Mouse (Mus musculus) hindbrain, embryonic 10.5 days (tissue): ENCODE data around the gene Gins2. TPM values are rescaled to one million over a fixed set of nuclear protein-coding genes. Genes with fewer than 3 reads are reported as not detected.

Experiments used
- DNase-seq: peaks from one replicate; pipeline ENCODE4 v3.0.0-alpha.2; 2017; ENCODE audit warnings: low spot score
- H3K27ac ChIP-seq: fragments of 300-500 bp; sonication (generic); 2 replicates; pipeline ENCODE4 v1.5.1; 2016; ENCODE audit warnings: mild to moderate bottlenecking, moderate library complexity
- H3K27me3 ChIP-seq: fragments of 300-500 bp; sonication (generic); 2 replicates; pipeline ENCODE4 v1.6.1; 2016; ENCODE audit warnings: mild to moderate bottlenecking; ENCODE audit not compliant: poor library complexity, insufficient read depth, severe bottlenecking
- H3K36me3 ChIP-seq: fragments of 300-500 bp; sonication (generic); 2 replicates; pipeline ENCODE4 v1.6.1; 2016; ENCODE audit warnings: mild to moderate bottlenecking, moderate library complexity
- H3K4me1 ChIP-seq: fragments of 300-500 bp; sonication (generic); replicated peaks from 2 replicates; pipeline ENCODE4 v1.6.1; 2016; ENCODE audit warnings: mild to moderate bottlenecking
- H3K4me3 ChIP-seq: fragments of 300-500 bp; sonication (generic); 2 replicates; pipeline ENCODE4 v1.5.1; 2016; ENCODE audit warnings: mild to moderate bottlenecking, moderate library complexity
- H3K9me3 ChIP-seq: fragments of 300-500 bp; sonication (generic); 2 replicates; pipeline ENCODE4 v1.6.1; 2016; ENCODE audit warnings: mild to moderate bottlenecking, moderate library complexity
- WGBS: fragments of 180-500 bp; shearing (Covaris S2); methylation state at CpG from one replicate; pipeline ENCODE4 v1.1.7; 2016; 5-methylcytosine and 5-hydroxymethylcytosine counted together
- polyA plus RNA-seq: library from polyadenylated mRNA; unstranded; fragments of >200 nt; fragmentation: Nextera tagmentation; extraction: Ambion mirVana; gene quantifications from 2 replicates; pipeline ENCODE4 v1.2.1, GENCODE M21; 2016

Gene Gins2
- polyA plus RNA-seq, 1 experiment from 2014 or later: 138 TPM

GRCm38 (mm10) chr8:120549321-120549921 lies 39.7 kb downstream of the Gins2 start:
- Histone ChIP-seq H3K27ac (peak overlapping the region; percentile 88), H3K27me3 (peaks cover 13% of the 10 kb centered on the region; the same call in 1 of the 2 replicates), H3K36me3 (peaks cover 15% of the 10 kb centered on the region), H3K9me3 (no peaks in the 10 kb centered on the region), H3K4me1 (peaks cover 100% of the 10 kb centered on the region), H3K4me3 (peak overlapping the region; percentile 45)
- 9% methylated on average over 25 of the region's 25 CpGs for WGBS
- peak; percentile 82 for DNase-seq

GRCm38 (mm10) chr8:120548313-120548761 lies 40.8 kb downstream of the Gins2 start:
- H3K27me3 ChIP-seq: peaks cover 13% of the 10 kb centered on the region; the same call in 1 of the 2 replicates
- H3K27ac ChIP-seq: peak overlapping the region; percentile 88
- H3K4me1 ChIP-seq: peaks cover 100% of the 10 kb centered on the region
- 54% methylated on average over 16 of the region's 16 CpGs for WGBS
- H3K9me3 ChIP-seq: no peaks in the 10 kb centered on the region
- peak overlapping the region; percentile 16 for H3K4me3 ChIP-seq
- H3K36me3 ChIP-seq: peaks cover 4% of the 10 kb centered on the region
- DNase-seq: no peak

GRCm38 (mm10) chr8:120547562-120547961 lies 41.5 kb downstream of the Gins2 start:
- H3K36me3 ChIP-seq: no peaks in the 10 kb centered on the region
- peaks cover 13% of the 10 kb centered on the region; the same call in 1 of the 2 replicates for H3K27me3 ChIP-seq
- no peak overlapping the region for H3K4me3 ChIP-seq
- H3K27ac ChIP-seq: peak overlapping the region; percentile 88
- peaks cover 100% of the 10 kb centered on the region for H3K4me1 ChIP-seq
- 60% methylated on average over 9 of the region's 9 CpGs for WGBS
- no peak for DNase-seq
- no peaks in the 10 kb centered on the region for H3K9me3 ChIP-seq

GRCm38 (mm10) chr8:120544155-120544554 lies 44.9 kb downstream of the Gins2 start:
- no peak for DNase-seq
- Histone ChIP-seq H3K27ac (0 out of 2 replicates have a peak overlapping the region, but pooled peaks have one; percentile 66), H3K4me3 (no peak overlapping the region), H3K27me3 (peaks cover 32% of the 10 kb centered on the region), H3K9me3 (no peaks in the 10 kb centered on the region), H3K4me1 (peaks cover 99% of the 10 kb centered on the region), H3K36me3 (no peaks in the 10 kb centered on the region)
- 87% methylated on average over 5 of the region's 5 CpGs for WGBS

GRCm38 (mm10) chr8:120543416-120544055 lies 45.6 kb downstream of the Gins2 start:
- Histone ChIP-seq H3K36me3 (no peaks in the 10 kb centered on the region), H3K4me1 (peaks cover 99% of the 10 kb centered on the region), H3K27ac (peak overlapping the region; percentile 66), H3K4me3 (no peak overlapping the region), H3K9me3 (no peaks in the 10 kb centered on the region), H3K27me3 (peaks cover 32% of the 10 kb centered on the region)
- no peak for DNase-seq
- whole genome bisulfite sequencing: 71% methylated on average over 8 of the region's 8 CpGs

- Histone ChIP-seq H3K4me3 (no peak overlapping the region), H3K4me1 (peaks cover 99% of the 10 kb centered on the region), H3K27me3 (peaks cover 27% of the 10 kb centered on the region), H3K9me3 (no peaks in the 10 kb centered on the region), H3K36me3 (no peaks in the 10 kb centered on the region), H3K27ac (peak overlapping the region; percentile 66)
- no peak for DNase-seq
- 40% methylated on average over 13 of the region's 13 CpGs for WGBS
Measured at GRCm38 (mm10) chr8:120542995-120543394, 46.1 kb downstream of the Gins2 start.

- WGBS: 28% methylated on average over 23 of the region's 23 CpGs
- Histone ChIP-seq H3K27me3 (peaks cover 54% of the 10 kb centered on the region), H3K36me3 (no peaks in the 10 kb centered on the region), H3K4me3 (peak overlapping the region; percentile 81), H3K27ac (peak overlapping the region; percentile 98), H3K4me1 (peaks cover 99% of the 10 kb centered on the region), H3K9me3 (no peaks in the 10 kb centered on the region)
- DNase-seq: no peak
Measured at GRCm38 (mm10) chr8:120539775-120540625, 49.1 kb downstream of the Gins2 start.

GRCm38 (mm10) chr8:120539381-120539774 lies 49.7 kb downstream of the Gins2 start:
- H3K4me3 ChIP-seq: peak overlapping the region; percentile 81
- 30% methylated on average over 6 of the region's 6 CpGs for WGBS
- DNase-seq: no peak

GRCm38 (mm10) chr8:120538397-120539240 lies 50.5 kb downstream of the Gins2 start:
- DNase-seq: peak; percentile 88
- Histone ChIP-seq H3K4me3 (peak overlapping the region; percentile 81), H3K27me3 (peaks cover 66% of the 10 kb centered on the region), H3K36me3 (no peaks in the 10 kb centered on the region), H3K27ac (peak overlapping the region; percentile 98), H3K4me1 (peaks cover 99% of the 10 kb centered on the region), H3K9me3 (no peaks in the 10 kb centered on the region)
- under 1% methylated on average over 36 of the region's 37 CpGs for WGBS

More at GRCm38 (mm10) chr8:120539381-120539774, 49.7 kb downstream of the Gins2 start:
- H3K9me3 ChIP-seq: no peaks in the 10 kb centered on the region
- H3K27me3 ChIP-seq: peaks cover 59% of the 10 kb centered on the region
- H3K4me1 ChIP-seq: peaks cover 99% of the 10 kb centered on the region
- no peaks in the 10 kb centered on the region for H3K36me3 ChIP-seq
- peak overlapping the region; percentile 98 for H3K27ac ChIP-seq

GRCm38 (mm10) chr8:120537818-120538396 lies 51.2 kb downstream of the Gins2 start:
- peak overlapping the region; percentile 98 for H3K27ac ChIP-seq
- H3K4me1 ChIP-seq: peaks cover 99% of the 10 kb centered on the region
- peak; percentile 79 for DNase-seq
- peaks cover 73% of the 10 kb centered on the region for H3K27me3 ChIP-seq
- H3K4me3 ChIP-seq: peak overlapping the region; percentile 81
- under 1% methylated on average over 46 of the region's 46 CpGs for WGBS
- H3K9me3 ChIP-seq: no peaks in the 10 kb centered on the region
- no peaks in the 10 kb centered on the region for H3K36me3 ChIP-seq

GRCm38 (mm10) chr8:120537207-120537817 lies 51.8 kb downstream of the Gins2 start:
- Histone ChIP-seq H3K36me3 (no peaks in the 10 kb centered on the region), H3K4me3 (peak overlapping the region; percentile 81), H3K27me3 (peaks cover 74% of the 10 kb centered on the region), H3K9me3 (no peaks in the 10 kb centered on the region), H3K27ac (peak overlapping the region; percentile 98), H3K4me1 (peaks cover 99% of the 10 kb centered on the region)
- peak; percentile 87 for DNase-seq
- under 1% methylated on average over 79 of the region's 79 CpGs for WGBS
